Mouse (Mus musculus): ENCODE data around the gene H2afx. TPM values are rescaled to one million over a fixed set of nuclear protein-coding genes. Genes with fewer than 3 reads are reported as not detected.

H2afx gene
- total and polyA plus RNA-seq, 3 experiments, result 89.6 to 828 TPM; not detected in 1

- Histone ChIP-seq H3K79me2 (ENCODE audit: control insufficient read depth, insufficient read depth, low read length, poor library complexity) (peaks cover 9% of the 10 kb centered on the region; the same call in 1 of the 2 replicates), H3K4me1 (ENCODE audit: control insufficient read depth in 1 of 2, insufficient read depth in 2 of 2, low read length in 2 of 2) (peaks cover 8 to 12% of the 10 kb centered on the region in 2 experiments), H3K36me3 (ENCODE audit: control insufficient read depth in 1 of 2, insufficient read depth in 2 of 2, low read length in 2 of 2) (peaks cover 0 to 10% of the 10 kb centered on the region in 2 experiments; a peak in 2 of 4 replicates), H3K27me3 (ENCODE audit: control insufficient read depth in 1 of 2, insufficient read depth in 2 of 2, low read length in 2 of 2) (no peaks in the 10 kb centered on the region), H3K27ac (ENCODE audit: control insufficient read depth, low read depth, low read length) (no peak overlapping the region), H3K9ac (ENCODE audit: control insufficient read depth, low read depth, low read length, poor library complexity, severe bottlenecking) (peak overlapping the region; percentile 85), H3K9me3 (replicated peaks; ENCODE audit: insufficient read depth, low read length) (no peaks in the 10 kb centered on the region), H3K4me3 (ENCODE audit: control insufficient read depth in 1 of 2, insufficient read depth in 1 of 2, low read depth in 2 of 2, low read length in 2 of 2) (peak overlapping the region; percentile 93)
- DNase-seq (ENCODE audit: low read depth, low spot score), result peak; percentile 59
- TF ChIP-seq EP300 (IDR thresholded peaks at IDR 0.05; ENCODE audit: low read depth in 1 of 2, low read length in 2 of 2) (no peak), POLR2A (IDR thresholded peaks at IDR 0.05; ENCODE audit: control insufficient read depth in 1 of 2, insufficient read depth in 1 of 2, low read depth in 1 of 2, low read length in 2 of 2, poor library complexity in 1 of 2) (no peak), SIN3A (IDR thresholded peaks at IDR 0.05; ENCODE audit: low read length) (peak; percentile 42; the same call in 1 of the 2 replicates), MXI1 (IDR thresholded peaks at IDR 0.05; ENCODE audit: low read depth, low read length) (peak; percentile 10; the same call in 1 of the 2 replicates)
Measured at GRCm38 (mm10) chr9:44319105-44319886, 15.2 kb upstream of the H2afx start.

DNA sequence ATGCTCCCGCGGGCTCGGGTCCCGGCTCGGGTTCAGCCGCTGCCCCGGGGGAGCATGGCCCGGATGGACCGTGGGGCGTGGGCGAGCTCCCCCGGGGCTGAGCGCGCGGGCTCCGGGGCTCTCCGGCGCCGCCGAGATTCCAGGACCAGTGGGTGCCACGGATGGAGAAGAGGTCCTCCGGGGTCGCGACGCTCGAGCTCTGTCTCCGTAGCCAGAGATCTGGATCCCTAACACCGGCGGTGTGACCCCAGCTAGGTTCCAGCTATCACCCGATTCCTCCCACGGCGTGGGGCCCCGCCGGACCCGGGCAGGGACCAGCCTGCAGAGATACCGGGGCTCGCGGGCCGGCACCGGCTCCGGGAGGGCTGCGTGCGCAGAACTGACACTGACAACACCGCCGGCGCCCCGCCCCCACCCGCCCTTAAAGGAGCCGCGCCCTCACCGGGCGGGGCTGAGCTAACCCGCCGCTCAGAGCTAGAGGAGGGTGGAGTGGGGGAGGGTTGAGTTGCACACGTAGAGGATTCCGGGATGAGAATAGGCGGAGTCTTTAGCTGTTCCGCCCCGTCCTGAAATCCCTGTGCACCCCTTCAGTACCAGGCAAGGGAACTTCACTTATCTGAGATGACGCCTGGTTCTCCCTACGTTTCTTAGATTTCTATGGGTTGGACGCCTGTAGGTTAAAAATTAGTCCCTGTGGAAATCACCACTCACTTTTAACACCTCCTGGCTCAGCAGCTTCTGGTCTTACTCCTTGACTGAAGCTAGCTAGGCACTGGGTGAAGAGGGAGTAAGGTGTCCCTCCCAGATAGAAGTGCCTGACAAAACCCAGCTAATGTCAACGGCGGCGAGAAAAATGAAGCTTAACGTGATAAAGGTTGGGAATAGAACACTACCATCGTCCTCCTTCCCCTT, 14.4 kb upstream of the H2afx start, which contains the start of gene C2cd2l:
Gene C2cd2l (minus strand): TSS at position 399 of the 912 bp plus-strand sequence.
- DNase-seq (ENCODE audit: low read depth, low spot score), result peak; percentile 97
- H3K9ac ChIP-seq (ENCODE audit: control insufficient read depth, low read depth, low read length, poor library complexity, severe bottlenecking), result peak within 1 kb of the TSS; percentile 85
- H3K27me3 ChIP-seq (ENCODE audit: control insufficient read depth in 1 of 2, insufficient read depth in 2 of 2, low read length in 2 of 2), result no peaks in the 10 kb centered on the region
- H3K4me1 ChIP-seq (ENCODE audit: control insufficient read depth in 1 of 2, insufficient read depth in 2 of 2, low read length in 2 of 2), result peaks cover 10 to 16% of the 10 kb centered on the region in 2 experiments
- no peaks in the 10 kb centered on the region for H3K9me3 ChIP-seq (replicated peaks; ENCODE audit: insufficient read depth, low read length)
- H3K79me2 ChIP-seq (ENCODE audit: control insufficient read depth, insufficient read depth, low read length, poor library complexity), result peaks cover 9% of the 10 kb centered on the region; the same call in 1 of the 2 replicates
- peak within 1 kb of the TSS; percentile 93 for H3K4me3 ChIP-seq (ENCODE audit: control insufficient read depth in 1 of 2, insufficient read depth in 1 of 2, low read depth in 2 of 2, low read length in 2 of 2)
- H3K27ac ChIP-seq (ENCODE audit: control insufficient read depth, low read depth, low read length), result peak within 1 kb of the TSS; percentile 27; the same call in 1 of the 2 replicates
- H3K36me3 ChIP-seq (ENCODE audit: control insufficient read depth in 1 of 2, insufficient read depth in 2 of 2, low read length in 2 of 2), result peaks cover 0 to 12% of the 10 kb centered on the region in 2 experiments; a peak in 2 of 4 replicates
- TF ChIP-seq UBTF (IDR thresholded peaks at IDR 0.05; ENCODE audit: borderline replicate concordance, insufficient read depth, low read depth, low read length) (0 out of 2 replicates have a peak, but pooled peaks have one; percentile 27), MEF2A (IDR thresholded peaks at IDR 0.05; ENCODE audit: extremely low read depth, insufficient replicate concordance, low read depth, low read length, poor library complexity, severe bottlenecking) (no peak), E2F4 (IDR thresholded peaks at IDR 0.05; ENCODE audit: borderline replicate concordance, low read depth, low read length) (no peak), ETS1 (IDR thresholded peaks at IDR 0.05; ENCODE audit: low read depth, low read length) (peak; percentile 15; the same call in 1 of the 2 replicates), NELFE (IDR thresholded peaks at IDR 0.05; ENCODE audit: low read depth, low read length) (peak; percentile 69), POLR2AphosphoS5 (IDR thresholded peaks at IDR 0.05; ENCODE audit: borderline replicate concordance, low read depth, low read length) (no peak), MAX (IDR thresholded peaks at IDR 0.05; ENCODE audit: low read length) (peak; percentile 50), TCF12 (IDR thresholded peaks at IDR 0.05; ENCODE audit: low read depth, low read length) (peak; percentile 56; the same call in 1 of the 2 replicates), CHD1 (IDR thresholded peaks at IDR 0.05; ENCODE audit: low read depth, low read length) (no peak), SMC3 (IDR thresholded peaks at IDR 0.05; ENCODE audit: low read depth, low read length) (no peak), RAD21 (IDR thresholded peaks at IDR 0.05; ENCODE audit: low read depth, low read length) (no peak), MAFK (IDR thresholded peaks at IDR 0.05; ENCODE audit: borderline replicate concordance, low read depth, low read length) (no peak), CTCF (IDR thresholded peaks at IDR 0.05 in 2 of 3, conservative IDR thresholded peaks at IDR 0.05 in 1 of 3; ENCODE audit: control insufficient read depth in 1 of 3, insufficient read depth in 1 of 3, low read depth in 2 of 3, low read length in 3 of 3, poor library complexity in 1 of 3, severe bottlenecking in 1 of 3) (0 out of 6 replicates have a peak, but pooled peaks of 1 of the 3 experiments have one; percentile 0), POLR2A (IDR thresholded peaks at IDR 0.05; ENCODE audit: control insufficient read depth in 1 of 2, insufficient read depth in 1 of 2, low read depth in 1 of 2, low read length in 2 of 2, poor library complexity in 1 of 2) (peak; percentile 52 to 68; a peak in 3 of 4 replicates), ZNF384 (IDR thresholded peaks at IDR 0.05; ENCODE audit: low read depth, low read length) (peak; percentile 12; the same call in 1 of the 2 replicates), MXI1 (IDR thresholded peaks at IDR 0.05; ENCODE audit: low read depth, low read length) (peak; percentile 10), CHD2 (IDR thresholded peaks at IDR 0.05; ENCODE audit: low read length) (no peak), MAZ (IDR thresholded peaks at IDR 0.05; ENCODE audit: low read depth, low read length) (peak; percentile 24; the same call in 1 of the 2 replicates), POLR2AphosphoS2 (IDR thresholded peaks at IDR 0.05; ENCODE audit: low read length) (peak; percentile 40; the same call in 1 of the 2 replicates), GATA1 (IDR thresholded peaks at IDR 0.05; ENCODE audit: low read depth, low read length) (peak; percentile 6; the same call in 1 of the 2 replicates), SIN3A (IDR thresholded peaks at IDR 0.05; ENCODE audit: low read length) (peak; percentile 88), TAL1 (IDR thresholded peaks at IDR 0.05; ENCODE audit: low read length) (no peak), MYC (IDR thresholded peaks at IDR 0.05; ENCODE audit: low read depth, low read length) (0 out of 2 replicates have a peak, but pooled peaks have one; percentile 14), ELF1 (IDR thresholded peaks at IDR 0.05; ENCODE audit: low read depth, low read length) (peak; percentile 79)

All from MEL (cell line).